Mouse (Mus musculus) forebrain, embryonic 14.5 days (tissue): ENCODE data around the gene Dnase1. TPM values are rescaled to one million over a fixed set of nuclear protein-coding genes. Genes with fewer than 3 reads are reported as not detected.
"Not testable (repeated sequence)": the region's sequence is repeated elsewhere in the genome, so short reads cannot be mapped to it uniquely, and the experiment has no call there.

Experiments used
- ATAC-seq: fragments of 200-750 bp; cut with Nextera tagmentation; 2 replicates; pipeline ENCODE4 v1.8.0; 2017; ENCODE audit warnings: mild to moderate bottlenecking, moderate library complexity
- DNase-seq: peaks from one replicate; pipeline ENCODE4 v3.0.0-alpha.2; 2015; ENCODE audit warnings: low spot score
- H3K27ac ChIP-seq: fragments of 300-500 bp; sonication (generic); 2 replicates; pipeline ENCODE4 v1.5.1; 2014; ENCODE audit warnings: low read depth, mild to moderate bottlenecking, control low read depth, low read length, moderate library complexity
- H3K27me3 ChIP-seq: fragments of 300-500 bp; sonication (generic); replicated peaks from 2 replicates; pipeline ENCODE4 v1.6.1; 2014; ENCODE audit warnings: low read length, control low read depth, mixed read lengths; ENCODE audit not compliant: control insufficient read depth, insufficient read depth
- H3K36me3 ChIP-seq: fragments of 300-500 bp; sonication (generic); 2 replicates; pipeline ENCODE4 v1.6.1; 2014; ENCODE audit warnings: low read length, control low read depth; ENCODE audit not compliant: control insufficient read depth, insufficient read depth
- H3K4me1 ChIP-seq: fragments of 300-500 bp; sonication (generic); 2 replicates; pipeline ENCODE4 v1.6.1; 2014; ENCODE audit warnings: antibody characterized with exemption, low read length, control low read depth; ENCODE audit not compliant: control insufficient read depth, insufficient read depth
- H3K4me2 ChIP-seq: fragments of 300-500 bp; sonication (generic); 2 replicates; pipeline ENCODE4 v1.6.1; 2014; ENCODE audit warnings: mild to moderate bottlenecking, control low read depth, low read length
- H3K4me3 ChIP-seq: fragments of 300-500 bp; sonication (generic); 2 replicates; pipeline ENCODE4 v1.5.1; 2014; ENCODE audit warnings: low read depth, low read length, control low read depth
- H3K9ac ChIP-seq: fragments of 300-500 bp; sonication (generic); 2 replicates; pipeline ENCODE4 v1.6.1; 2014; ENCODE audit warnings: mild to moderate bottlenecking, low read length, control low read depth, moderate library complexity
- H3K9me3 ChIP-seq: fragments of 300-500 bp; sonication (generic); replicated peaks from 2 replicates; pipeline ENCODE4 v1.6.1; 2016; ENCODE audit warnings: low read length, control low read depth, mixed read lengths; ENCODE audit not compliant: control insufficient read depth
- WGBS: fragments of 180-500 bp; shearing (Covaris S2); extraction: QIAGEN DNeasy Blood & Tissue Kit; methylation state at CpG from one replicate; pipeline ENCODE4 v1.1.7; 2014; 5-methylcytosine and 5-hydroxymethylcytosine counted together
- polyA plus RNA-seq: library from polyadenylated mRNA; unstranded; fragments of >200 nt; fragmentation: Nextera tagmentation; extraction: Ambion mirVana; gene quantifications from 2 replicates; pipeline ENCODE4 v1.2.1, GENCODE M21; 2014

Dnase1 gene
- polyA plus RNA-seq, 1 experiment from 2014 or later, result 3.3 TPM

DNA sequence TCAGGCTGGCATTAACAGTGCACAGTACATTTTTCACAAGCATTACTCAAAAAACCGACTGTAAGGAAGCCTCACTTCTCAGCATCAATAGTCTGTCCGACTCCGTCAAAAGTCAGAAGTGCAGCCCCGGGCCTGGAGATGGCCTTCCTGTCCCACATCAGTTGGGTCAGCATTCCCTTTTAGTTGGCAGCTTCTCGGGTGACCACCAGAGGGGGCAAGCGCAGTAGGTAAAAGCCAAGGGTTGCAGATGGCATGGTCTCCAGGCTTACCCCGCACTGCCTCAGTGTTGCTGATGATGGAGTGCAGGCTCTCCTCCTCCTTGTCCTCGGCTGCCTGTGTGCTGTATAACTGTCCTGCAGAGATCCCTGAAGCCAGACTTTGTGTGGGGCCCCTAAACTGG lies 31.8 kb downstream of the Dnase1 start:
- Histone ChIP-seq H3K27me3 (no peaks in the 10 kb centered on the region), H3K9me3 (no peaks in the 10 kb centered on the region), H3K4me2 (no peak overlapping the region), H3K27ac (no peak overlapping the region), H3K4me1 (no peaks in the 10 kb centered on the region), H3K9ac (no peak overlapping the region), H3K4me3 (no peak overlapping the region), H3K36me3 (peaks cover 42% of the 10 kb centered on the region)
- 69% methylated on average over 8 of the region's 8 CpGs for WGBS
- peak; percentile 42 for DNase-seq
- no peak for ATAC-seq

DNA sequence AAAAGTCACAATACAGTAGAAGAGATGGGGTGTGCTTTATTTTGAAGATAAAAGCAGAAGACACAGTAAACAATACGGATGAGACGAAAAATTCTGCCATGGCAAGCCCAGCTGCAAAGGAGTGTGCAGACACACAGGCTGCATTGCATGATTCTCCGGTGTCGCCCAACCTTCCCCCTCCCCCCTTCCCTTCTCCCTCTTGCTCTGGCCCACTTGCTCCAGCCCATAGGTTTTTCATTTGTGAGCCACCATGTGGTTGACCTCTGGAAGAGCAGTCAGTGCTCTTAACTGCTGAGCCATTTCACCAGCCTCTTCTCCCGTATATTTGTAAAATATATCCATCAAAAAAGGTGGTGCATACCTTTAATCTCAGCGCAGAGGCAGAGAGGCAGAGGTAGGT lies 37.6 kb downstream of the Dnase1 start:
- WGBS, result 75% methylated on average over 6 of the region's 6 CpGs
- Histone ChIP-seq H3K9me3 (no peaks in the 10 kb centered on the region), H3K4me1 (peaks cover 5% of the 10 kb centered on the region), H3K4me2 (no peak overlapping the region), H3K27me3 (no peaks in the 10 kb centered on the region), H3K9ac (no peak overlapping the region), H3K4me3 (no peak overlapping the region), H3K27ac (no peak overlapping the region), H3K36me3 (no peaks in the 10 kb centered on the region)
- DNase-seq (no peak), ATAC-seq (no peak)

DNA sequence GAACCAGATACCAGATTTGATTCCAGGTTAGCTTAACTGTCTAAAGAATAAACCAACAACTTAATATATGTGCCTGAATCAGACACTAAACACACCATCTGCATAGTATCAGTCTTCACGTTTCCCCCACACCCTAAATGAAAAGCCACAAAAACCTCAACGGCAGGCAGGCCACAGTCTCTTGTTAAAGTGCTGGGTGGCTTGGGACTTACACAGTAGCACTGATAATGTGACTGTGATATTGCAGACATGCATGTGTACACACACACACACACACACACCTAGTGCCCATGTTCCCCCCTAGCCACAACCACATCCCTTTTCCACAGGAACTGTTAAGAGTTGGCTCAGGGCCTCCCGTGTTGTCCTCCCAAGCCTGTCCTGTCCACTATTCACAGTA lies 38.1 kb downstream of the Dnase1 start:
- Histone ChIP-seq H3K4me1 (peaks cover 5% of the 10 kb centered on the region), H3K27me3 (no peaks in the 10 kb centered on the region), H3K27ac (no peak overlapping the region), H3K9me3 (no peaks in the 10 kb centered on the region), H3K9ac (no peak overlapping the region), H3K36me3 (no peaks in the 10 kb centered on the region), H3K4me3 (no peak overlapping the region), H3K4me2 (no peak overlapping the region)
- ATAC-seq (no peak), DNase-seq (no peak)
- WGBS, result 78% methylated on average over 3 of the region's 3 CpGs

GRCm38 (mm10) chr16:4077384-4078061 lies 40.8 kb downstream of the Dnase1 start, which contains the start of gene Trap1:
Gene Trap1, minus strand, starts transcription at chr16:4077827.
- WGBS, result under 1% methylated on average over 58 of the region's 58 CpGs
- DNase-seq (peak; percentile 90), ATAC-seq (peak; percentile 99)
- H3K36me3 ChIP-seq, result peaks cover 11% of the 10 kb centered on the region
- peaks cover 5% of the 10 kb centered on the region for H3K4me1 ChIP-seq
- H3K9me3 ChIP-seq, result no peaks in the 10 kb centered on the region
- peak within 1 kb of the TSS; percentile 90 for H3K4me3 ChIP-seq
- peak within 1 kb of the TSS; percentile 57 for H3K4me2 ChIP-seq
- H3K27ac ChIP-seq, result peak within 1 kb of the TSS; percentile 74
- H3K9ac ChIP-seq, result peak within 1 kb of the TSS; percentile 79
- H3K27me3 ChIP-seq, result no peaks in the 10 kb centered on the region

- H3K9ac ChIP-seq, H3K9me3 ChIP-seq, H3K27me3 ChIP-seq, DNase-seq, H3K4me1 ChIP-seq, ATAC-seq, H3K27ac ChIP-seq: not testable (repeated sequence)
- Histone ChIP-seq H3K4me3 (peak overlapping the region; percentile 90; the same call in 1 of the 2 replicates), H3K36me3 (peaks cover 14% of the 10 kb centered on the region), H3K4me2 (peak overlapping the region; percentile 57)
- WGBS, result 79% methylated on average over 9 of the region's 10 CpGs
Observed at GRCm38 (mm10) chr16:4078302-4078701, 41.6 kb downstream of the Dnase1 start.

- no peaks in the 10 kb centered on the region for H3K9me3 ChIP-seq
- peaks cover 27% of the 10 kb centered on the region for H3K36me3 ChIP-seq
- no peak overlapping the region for H3K9ac ChIP-seq
- no peak overlapping the region for H3K27ac ChIP-seq
- H3K4me1 ChIP-seq, result peaks cover 5% of the 10 kb centered on the region
- H3K4me3 ChIP-seq, result no peak overlapping the region
- 77% methylated on average over 1 of the region's 1 CpGs for WGBS
- no peak for DNase-seq
- no peaks in the 10 kb centered on the region for H3K27me3 ChIP-seq
- no peak for ATAC-seq
- no peak overlapping the region for H3K4me2 ChIP-seq
Observed at GRCm38 (mm10) chr16:4079656-4080055, 42.9 kb downstream of the Dnase1 start.

DNA sequence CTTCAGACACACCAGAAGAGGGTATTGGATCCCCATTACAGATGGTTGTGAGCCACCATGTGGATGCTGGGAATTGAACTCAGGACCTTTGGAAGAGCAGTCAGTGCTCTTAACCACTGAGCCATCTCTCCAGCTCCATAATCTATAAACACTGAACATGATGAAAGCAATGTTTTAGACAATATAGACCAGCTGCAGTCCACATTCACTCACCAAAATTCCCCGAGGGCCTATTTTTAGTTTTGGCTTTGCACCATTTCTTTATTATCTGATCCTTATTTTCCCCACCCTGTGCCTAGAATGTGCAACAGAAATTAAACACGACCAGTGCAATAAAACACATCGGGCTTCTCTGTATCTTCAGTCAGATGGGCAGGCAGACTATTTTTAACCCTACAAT lies 43.7 kb downstream of the Dnase1 start:
- H3K4me1 ChIP-seq, ATAC-seq, H3K4me2 ChIP-seq, H3K4me3 ChIP-seq, H3K9me3 ChIP-seq, H3K9ac ChIP-seq, H3K27me3 ChIP-seq, H3K27ac ChIP-seq, DNase-seq: not testable (repeated sequence)
- H3K36me3 ChIP-seq, result peaks cover 34% of the 10 kb centered on the region
- WGBS, result 86% methylated on average over 3 of the region's 3 CpGs

DNA sequence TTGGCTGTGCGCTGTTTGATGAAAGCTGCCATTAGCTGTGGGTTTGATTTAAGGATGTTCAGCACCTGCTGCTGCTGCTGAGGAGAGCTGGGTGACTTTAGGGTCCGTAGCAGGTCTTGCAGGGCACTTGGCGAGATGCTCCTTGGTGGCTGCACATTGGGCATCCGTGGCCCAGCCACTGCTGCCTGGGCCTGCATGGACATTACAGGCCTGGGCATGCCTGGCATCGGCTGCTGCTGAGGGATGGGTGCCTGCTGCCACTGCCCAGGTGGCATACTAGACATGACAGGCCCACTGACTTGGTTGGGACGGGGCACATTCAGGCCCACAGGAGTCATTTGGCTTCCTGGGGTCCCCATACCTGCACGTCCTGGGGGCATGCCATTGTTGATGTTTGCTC lies 48.3 kb downstream of the Dnase1 start:
- H3K36me3 ChIP-seq, result peaks cover 80% of the 10 kb centered on the region
- DNase-seq, result no peak
- WGBS, result 97% methylated on average over 7 of the region's 7 CpGs

DNA sequence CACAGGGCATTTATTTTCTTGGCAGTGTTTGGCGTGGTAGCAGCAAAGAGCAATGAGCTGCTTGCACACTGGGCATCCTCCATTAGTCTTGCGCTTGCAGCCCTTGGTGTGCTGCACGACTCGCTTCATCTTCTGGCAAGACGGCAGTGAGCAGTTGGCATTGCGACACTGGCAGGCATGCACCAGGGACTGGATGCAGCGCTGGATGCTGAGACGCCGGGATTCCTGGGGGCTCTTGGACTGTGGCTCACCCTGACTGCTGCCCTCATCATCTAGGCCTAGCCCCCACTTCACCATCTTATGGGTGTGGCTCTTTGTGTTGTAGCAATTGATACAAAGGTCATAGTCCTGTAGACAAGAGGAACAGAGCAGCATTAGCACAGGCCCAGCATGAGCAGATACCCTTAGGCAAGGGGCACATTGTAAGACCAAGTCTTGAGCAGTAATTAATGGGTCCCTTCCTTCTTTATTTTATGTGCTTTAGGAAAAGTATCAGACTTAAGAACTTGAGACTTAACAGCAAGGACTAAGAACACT lies 49.2 kb downstream of the Dnase1 start:
- Histone ChIP-seq H3K4me3 (no peak overlapping the region), H3K9me3 (no peaks in the 10 kb centered on the region), H3K27me3 (no peaks in the 10 kb centered on the region), H3K36me3 (peaks cover 89% of the 10 kb centered on the region), H3K9ac (no peak overlapping the region), H3K4me1 (no peaks in the 10 kb centered on the region), H3K4me2 (no peak overlapping the region), H3K27ac (no peak overlapping the region)
- DNase-seq (no peak), ATAC-seq (no peak)
- WGBS, result 98% methylated on average over 9 of the region's 9 CpGs

More for the DNA sequence above, 48.3 kb downstream of the Dnase1 start:
- Histone ChIP-seq H3K4me1 (no peaks in the 10 kb centered on the region), H3K27me3 (no peaks in the 10 kb centered on the region), H3K4me2 (no peak overlapping the region), H3K9ac (no peak overlapping the region), H3K4me3 (no peak overlapping the region), H3K9me3 (no peaks in the 10 kb centered on the region), H3K27ac (no peak overlapping the region)
- ATAC-seq, result no peak
